Mouse (Mus musculus): ENCODE results near the gene Avpr1b.

DNA sequence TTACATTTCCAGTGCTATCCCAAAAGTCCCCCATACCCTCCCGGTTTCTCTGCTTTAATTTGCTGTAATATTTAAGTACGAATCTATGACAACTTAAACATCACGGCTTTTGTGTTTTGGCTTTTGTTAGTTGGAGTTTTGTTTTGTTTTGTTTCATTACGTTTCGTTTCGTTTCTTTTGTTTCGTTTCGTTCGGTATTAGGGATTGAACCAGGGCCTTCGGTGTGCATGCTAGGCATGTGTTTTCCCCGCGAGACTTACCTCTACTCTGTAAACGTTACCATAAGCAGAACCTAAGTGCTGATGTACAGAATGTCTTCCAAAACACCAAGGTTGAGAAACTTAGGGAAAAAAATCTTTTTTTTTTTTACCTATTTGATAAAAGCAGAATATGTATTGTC lies 42.5 kb downstream of the Avpr1b start:
- TF ChIP-seq GATA1 (IDR thresholded peaks at IDR 0.05; ENCODE audit: low read length), result no peak
- no peak for TF ChIP-seq TAL1 (IDR thresholded peaks at IDR 0.05; ENCODE audit: low read length)
